Mouse (Mus musculus) liver, embryonic 11.5 days (tissue): ENCODE measurements around the gene Ltbr. TPM values are rescaled to one million over a fixed set of nuclear protein-coding genes. Genes with fewer than 3 reads are reported as not detected.

Experiments used
- ATAC-seq: fragments of 200-750 bp; cut with Nextera tagmentation; replicated peaks from 2 replicates; pipeline ENCODE4 v1.8.0; 2017; ENCODE audit warnings: moderate number of reproducible peaks, mild to moderate bottlenecking, moderate TSS enrichment, moderate library complexity; ENCODE audit not compliant: low FRiP score
- DNase-seq: peaks from one replicate; pipeline ENCODE4 v3.0.0-alpha.2; 2017; ENCODE audit warnings: low spot score
- H3K27ac ChIP-seq: fragments of 300-500 bp; sonication (generic); 2 replicates; pipeline ENCODE4 v1.5.1; 2014; ENCODE audit warnings: mild to moderate bottlenecking, low read depth, low read length, control low read depth
- H3K27me3 ChIP-seq: fragments of 300-500 bp; sonication (generic); replicated peaks from 2 replicates; pipeline ENCODE4 v1.6.1; 2014; ENCODE audit warnings: low read length, mixed read lengths; ENCODE audit not compliant: control insufficient read depth, insufficient read depth
- H3K36me3 ChIP-seq: fragments of 300-500 bp; sonication (generic); 2 replicates; pipeline ENCODE4 v1.6.1; 2014; ENCODE audit warnings: mild to moderate bottlenecking, low read length, moderate library complexity, mixed read lengths; ENCODE audit not compliant: control insufficient read depth, insufficient read depth
- H3K4me1 ChIP-seq: fragments of 300-500 bp; sonication (generic); replicated peaks from 2 replicates; pipeline ENCODE4 v1.6.1; 2014; ENCODE audit warnings: low read length, mixed read lengths; ENCODE audit not compliant: control insufficient read depth, insufficient read depth
- H3K4me2 ChIP-seq: fragments of 300-500 bp; sonication (generic); 2 replicates; pipeline ENCODE4 v1.6.1; 2014; ENCODE audit warnings: mild to moderate bottlenecking, control low read depth, moderate library complexity
- H3K4me3 ChIP-seq: fragments of 300-500 bp; sonication (generic); 2 replicates; pipeline ENCODE4 v1.5.1; 2014; ENCODE audit warnings: low read depth, low read length, control low read depth
- H3K9ac ChIP-seq: fragments of 300-500 bp; sonication (generic); 2 replicates; pipeline ENCODE4 v1.6.1; 2014; ENCODE audit warnings: low read depth, low read length, control low read depth
- H3K9me3 ChIP-seq: fragments of 300-500 bp; sonication (generic); 2 replicates; pipeline ENCODE4 v1.6.1; 2016; ENCODE audit warnings: low read length, inconsistent platforms, mixed read lengths; ENCODE audit not compliant: control insufficient read depth
- WGBS: fragments of 180-500 bp; shearing (Covaris S2); extraction: QIAGEN DNeasy Blood & Tissue Kit; methylation state at CpG from one replicate; pipeline ENCODE4 v1.1.7; 2014; 5-methylcytosine and 5-hydroxymethylcytosine counted together
- polyA plus RNA-seq: library from polyadenylated mRNA; unstranded; fragments of >200 nt; fragmentation: Nextera tagmentation; extraction: Ambion mirVana; gene quantifications from 2 replicates; pipeline ENCODE4 v1.2.1, GENCODE M21; 2014

Ltbr gene
- polyA plus RNA-seq, result 30.1 and 34.7 TPM in 2 replicates

- Histone ChIP-seq H3K36me3 (no peaks in the 10 kb centered on the region; the same call in none of the 2 replicates), H3K4me3 (peak within 1 kb of the TSS; percentile 60), H3K27ac (peak within 1 kb of the TSS; percentile 62), H3K4me2 (peak within 1 kb of the TSS; percentile 77), H3K4me1 (peaks cover 16% of the 10 kb centered on the region), H3K27me3 (no peaks in the 10 kb centered on the region), H3K9me3 (no peaks in the 10 kb centered on the region), H3K9ac (peak within 1 kb of the TSS; percentile 72)
- ATAC-seq (peak; percentile 77), DNase-seq (peak; percentile 81)
- WGBS, result under 1% methylated on average over 34 of the region's 46 CpGs
Observed at GRCm38 (mm10) chr6:125313546-125314230, at the start of gene Ltbr. Gene Ltbr, minus strand, starts transcription at chr6:125313885.

GRCm38 (mm10) chr6:125363021-125363420, 49.3 kb upstream of the Ltbr start:
- no peak overlapping the region for H3K27ac ChIP-seq
- no peak for DNase-seq
- H3K27me3 ChIP-seq, result peaks cover 9% of the 10 kb centered on the region
- H3K9ac ChIP-seq, result 0 out of 2 replicates have a peak overlapping the region, but pooled peaks have one; percentile 22
- peak overlapping the region; percentile 40 for H3K4me2 ChIP-seq
- peaks cover 12% of the 10 kb centered on the region; the same call in 1 of the 2 replicates for H3K36me3 ChIP-seq
- WGBS, result 33% methylated on average over 15 of the region's 15 CpGs
- H3K4me3 ChIP-seq, result no peak overlapping the region
- peaks cover 5% of the 10 kb centered on the region; the same call in 1 of the 2 replicates for H3K4me1 ChIP-seq
- ATAC-seq, result no peak; the same call in 1 of the 2 replicates
- no peaks in the 10 kb centered on the region for H3K9me3 ChIP-seq

- H3K27ac ChIP-seq, result no peak overlapping the region
Observed at GRCm38 (mm10) chr6:125361467-125362291, 48.0 kb upstream of the Ltbr start.

GRCm38 (mm10) chr6:125360846-125361245, 47.2 kb upstream of the Ltbr start:
- Histone ChIP-seq H3K4me3 (no peak overlapping the region), H3K36me3 (peaks cover 19% of the 10 kb centered on the region; the same call in 1 of the 2 replicates), H3K9me3 (no peaks in the 10 kb centered on the region), H3K4me2 (no peak overlapping the region), H3K27ac (no peak overlapping the region), H3K27me3 (peaks cover 9% of the 10 kb centered on the region), H3K9ac (no peak overlapping the region), H3K4me1 (peaks cover 9% of the 10 kb centered on the region)
- no peak for ATAC-seq
- WGBS, result 70% methylated on average over 9 of the region's 9 CpGs
- DNase-seq, result no peak

More at GRCm38 (mm10) chr6:125361467-125362291, 48.0 kb upstream of the Ltbr start:
- Histone ChIP-seq H3K4me3 (no peak overlapping the region), H3K36me3 (peaks cover 19% of the 10 kb centered on the region; the same call in 1 of the 2 replicates), H3K4me1 (peaks cover 5% of the 10 kb centered on the region; the same call in 1 of the 2 replicates), H3K4me2 (no peak overlapping the region), H3K9ac (no peak overlapping the region), H3K27me3 (peaks cover 9% of the 10 kb centered on the region), H3K9me3 (no peaks in the 10 kb centered on the region)
- WGBS, result 68% methylated on average over 38 of the region's 38 CpGs
- no peak; the same call in 1 of the 2 replicates for ATAC-seq
- no peak for DNase-seq

- no peak overlapping the region for H3K4me2 ChIP-seq
- H3K36me3 ChIP-seq, result peaks cover 19% of the 10 kb centered on the region; the same call in 1 of the 2 replicates
- ATAC-seq (no peak), DNase-seq (no peak)
- no peak overlapping the region for H3K9ac ChIP-seq
- no peaks in the 10 kb centered on the region for H3K9me3 ChIP-seq
- H3K27ac ChIP-seq, result no peak overlapping the region
- H3K27me3 ChIP-seq, result peaks cover 9% of the 10 kb centered on the region
- 45% methylated on average over 9 of the region's 9 CpGs for WGBS
- no peak overlapping the region for H3K4me3 ChIP-seq
- peaks cover 17% of the 10 kb centered on the region for H3K4me1 ChIP-seq
Observed at GRCm38 (mm10) chr6:125359999-125360398, 46.3 kb upstream of the Ltbr start.

GRCm38 (mm10) chr6:125357334-125357733, 43.6 kb upstream of the Ltbr start:
- ATAC-seq, result no peak
- H3K4me1 ChIP-seq, result peaks cover 38% of the 10 kb centered on the region
- 86% methylated on average over 15 of the region's 15 CpGs for WGBS
- peaks cover 19% of the 10 kb centered on the region; the same call in 1 of the 2 replicates for H3K36me3 ChIP-seq
- H3K4me3 ChIP-seq, result no peak overlapping the region
- H3K9ac ChIP-seq, result no peak overlapping the region
- DNase-seq, result no peak
- H3K9me3 ChIP-seq, result no peaks in the 10 kb centered on the region
- H3K4me2 ChIP-seq, result no peak overlapping the region
- no peaks in the 10 kb centered on the region for H3K27me3 ChIP-seq
- no peak overlapping the region for H3K27ac ChIP-seq

- ATAC-seq (no peak), DNase-seq (no peak)
- Histone ChIP-seq H3K27ac (no peak overlapping the region), H3K4me1 (peaks cover 49% of the 10 kb centered on the region), H3K4me2 (no peak overlapping the region), H3K36me3 (peaks cover 15% of the 10 kb centered on the region; the same call in 1 of the 2 replicates), H3K27me3 (no peaks in the 10 kb centered on the region), H3K4me3 (no peak overlapping the region), H3K9me3 (no peaks in the 10 kb centered on the region), H3K9ac (no peak overlapping the region)
- 55% methylated on average over 8 of the region's 8 CpGs for WGBS
Observed at GRCm38 (mm10) chr6:125356264-125356663, 42.6 kb upstream of the Ltbr start.

- 6% methylated on average over 10 of the region's 10 CpGs for WGBS
- Histone ChIP-seq H3K36me3 (peaks cover 11% of the 10 kb centered on the region; the same call in 1 of the 2 replicates), H3K27ac (no peak overlapping the region), H3K9me3 (no peaks in the 10 kb centered on the region), H3K27me3 (no peaks in the 10 kb centered on the region), H3K4me1 (peaks cover 55% of the 10 kb centered on the region), H3K4me2 (peak overlapping the region; percentile 52), H3K4me3 (peak overlapping the region; percentile 14; the same call in 1 of the 2 replicates), H3K9ac (no peak overlapping the region)
- no peak for ATAC-seq
- DNase-seq, result no peak
Observed at GRCm38 (mm10) chr6:125355197-125355741, 41.6 kb upstream of the Ltbr start.
